Mouse (Mus musculus) CH12.LX (cell line): Measurements from ENCODE around the gene Neurog3.

Experiments
- CHD2 ChIP-seq: IDR thresholded peaks from 2 replicates; pipeline ENCODE4 v1.6.1; 2011; ENCODE audit warnings: low read length, improper control_type of control experiment
- CTCF ChIP-seq, 2 experiments: IDR thresholded peaks in 1 of 2; conservative IDR thresholded peaks in 1 of 2; 2 replicates each; pipeline ENCODE4 v1.5.1; 2011 to 2012; ENCODE audit warnings: low read depth in 2 of 2, low read length in 2 of 2, improper control_type of control experiment in 1 of 2, inconsistent platforms in 1 of 2, mild to moderate bottlenecking in 1 of 2, moderate library complexity in 1 of 2
- ELF1 ChIP-seq: IDR thresholded peaks from 2 replicates; pipeline ENCODE4 v1.6.1; 2014; ENCODE audit warnings: low read depth, mild to moderate bottlenecking, inconsistent platforms, low read length, improper control_type of control experiment
- ETS1 ChIP-seq: conservative IDR thresholded peaks from 2 replicates; pipeline ENCODE4 v1.6.1; 2012; ENCODE audit warnings: low read depth, mild to moderate bottlenecking, inconsistent platforms, low read length, improper control_type of control experiment, moderate library complexity
- HCFC1 ChIP-seq: IDR thresholded peaks from 2 replicates; pipeline ENCODE4 v1.6.1; 2012; ENCODE audit warnings: low read depth, mild to moderate bottlenecking, inconsistent platforms, low read length, improper control_type of control experiment
- JUND ChIP-seq: conservative IDR thresholded peaks from 2 replicates; pipeline ENCODE4 v1.6.1; 2011; ENCODE audit warnings: low read depth, low read length, improper control_type of control experiment
- MAX ChIP-seq: IDR thresholded peaks from 2 replicates; pipeline ENCODE4 v1.6.1; 2011; ENCODE audit warnings: low read length, improper control_type of control experiment
- MYC ChIP-seq: IDR thresholded peaks from 2 replicates; pipeline ENCODE4 v1.6.1; 2011; ENCODE audit warnings: low read depth, mild to moderate bottlenecking, improper control_type of control experiment, low read length
- NELFE ChIP-seq: IDR thresholded peaks from 2 replicates; pipeline ENCODE4 v1.6.1; 2011; ENCODE audit warnings: low read depth, low read length, improper control_type of control experiment
- POLR2A ChIP-seq: IDR thresholded peaks from 2 replicates; pipeline ENCODE4 v1.6.1; 2011; ENCODE audit warnings: low read depth, mild to moderate bottlenecking, improper control_type of control experiment, low read length
- POLR2AphosphoS2 ChIP-seq: IDR thresholded peaks from 2 replicates; pipeline ENCODE4 v1.6.1; 2011; ENCODE audit warnings: low read depth, low read length, improper control_type of control experiment
- TCF12 ChIP-seq: IDR thresholded peaks from 2 replicates; pipeline ENCODE4 v1.6.1; 2014; ENCODE audit warnings: low read depth, mild to moderate bottlenecking, inconsistent platforms, low read length, improper control_type of control experiment
- USF1 ChIP-seq: IDR thresholded peaks from 2 replicates; pipeline ENCODE4 v1.6.1; 2014; ENCODE audit warnings: low read depth, mild to moderate bottlenecking, inconsistent platforms, low read length, improper control_type of control experiment

DNA sequence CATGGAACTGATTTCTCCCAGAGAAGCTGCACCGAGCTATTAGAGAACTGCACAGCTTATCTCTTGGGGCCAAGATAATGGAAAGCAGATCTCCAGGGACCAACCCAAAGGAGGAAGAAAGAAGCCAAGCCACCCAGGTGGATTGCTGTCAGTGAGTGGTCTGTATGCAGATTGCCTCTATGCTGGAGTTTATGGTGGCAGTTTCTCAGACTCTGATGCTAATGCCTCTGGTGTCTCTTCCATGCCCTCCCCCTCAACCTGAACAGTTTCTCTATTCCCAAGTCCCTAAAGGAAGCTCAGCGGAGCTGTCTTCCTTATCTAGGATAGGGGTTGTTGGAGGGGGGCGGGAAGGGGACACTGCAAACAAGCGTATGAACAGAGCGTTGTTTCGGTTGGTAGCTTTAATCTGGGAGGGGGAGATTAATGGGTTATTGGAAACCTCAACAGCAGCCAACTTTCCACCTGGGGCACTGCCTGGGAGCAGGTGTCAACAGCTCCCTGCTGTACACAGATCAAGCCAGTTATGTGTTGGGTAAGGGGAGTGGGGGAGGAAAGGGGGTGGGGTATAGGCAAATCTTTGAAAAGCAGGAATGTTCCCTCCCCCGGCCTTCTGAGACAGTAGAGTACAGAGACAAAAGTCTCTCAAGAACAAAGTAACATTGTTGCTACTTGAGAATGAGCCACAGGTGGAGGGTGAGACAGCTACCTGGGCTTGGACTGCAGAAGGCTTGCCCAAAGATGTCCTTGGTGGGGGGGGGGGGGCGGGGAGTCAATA is 3.0 kb downstream of the Neurog3 start:
- TF ChIP-seq CTCF (conservative IDR thresholded peaks at IDR 0.05 in 1 of 2, IDR thresholded peaks at IDR 0.05 in 1 of 2; ENCODE audit: low read depth in 2 of 2, low read length in 2 of 2) = no peak
- TF ChIP-seq POLR2AphosphoS2 = no peak
- no peak for TF ChIP-seq HCFC1
- TF ChIP-seq JUND = no peak
- no peak for TF ChIP-seq USF1
- TF ChIP-seq CHD2 = no peak
- no peak for TF ChIP-seq POLR2A
- TF ChIP-seq NELFE = no peak
- no peak for TF ChIP-seq MAX
- TF ChIP-seq MYC = no peak
- no peak for TF ChIP-seq ETS1
- no peak for TF ChIP-seq TCF12
- TF ChIP-seq ELF1 = no peak
